Mouse (Mus musculus): ENCODE data around the gene Etnk1. TPM values are rescaled to one million over a fixed set of nuclear protein-coding genes. Genes with fewer than 3 reads are reported as not detected.
A peak's percentile ranks its signal among the peaks of the same experiment; 100 is the strongest.
"Not testable (repeated sequence)": the region's sequence is repeated elsewhere in the genome, so short reads cannot be mapped to it uniquely, and the experiment has no call there.

The Etnk1 gene
- polyA plus RNA-seq, 1 experiment from 2014 or later, result 24.7 TPM

- Histone ChIP-seq H3K9ac (ENCODE audit: low read length) (no peak overlapping the region), H3K4me1 (replicated peaks; ENCODE audit: control insufficient read depth, insufficient read depth, low read length) (peaks cover 33% of the 10 kb centered on the region), H3K9me3 (ENCODE audit: control insufficient read depth, low read length) (no peaks in the 10 kb centered on the region), H3K27ac (ENCODE audit: low read depth) (no peak overlapping the region), H3K4me3 (ENCODE audit: low read depth, low read length) (no peak overlapping the region), H3K27me3 (replicated peaks; ENCODE audit: control insufficient read depth, insufficient read depth, low read length) (no peaks in the 10 kb centered on the region), H3K36me3 (ENCODE audit: control insufficient read depth, insufficient read depth, low read length) (peaks cover 29% of the 10 kb centered on the region), H3K4me2 (ENCODE audit: low read length) (no peak overlapping the region)
- DNase-seq (ENCODE audit: low spot score) (no peak), ATAC-seq (replicated peaks; ENCODE audit: low FRiP score, low TSS enrichment, low read depth) (no peak)
- WGBS, result 94% methylated on average over 8 of the region's 8 CpGs
Measured at GRCm38 (mm10) chr6:143171066-143171465, 4.0 kb downstream of the Etnk1 start.

- DNase-seq (ENCODE audit: low spot score) (no peak), ATAC-seq (replicated peaks; ENCODE audit: low FRiP score, low TSS enrichment, low read depth) (no peak)
- Histone ChIP-seq H3K9me3 (ENCODE audit: control insufficient read depth, low read length) (no peaks in the 10 kb centered on the region), H3K4me2 (ENCODE audit: low read length) (no peak overlapping the region), H3K4me3 (ENCODE audit: low read depth, low read length) (no peak overlapping the region), H3K27me3 (replicated peaks; ENCODE audit: control insufficient read depth, insufficient read depth, low read length) (no peaks in the 10 kb centered on the region), H3K9ac (ENCODE audit: low read length) (no peak overlapping the region), H3K4me1 (replicated peaks; ENCODE audit: control insufficient read depth, insufficient read depth, low read length) (peaks cover 29% of the 10 kb centered on the region), H3K36me3 (ENCODE audit: control insufficient read depth, insufficient read depth, low read length) (peaks cover 29% of the 10 kb centered on the region), H3K27ac (ENCODE audit: low read depth) (no peak overlapping the region)
- 75% methylated on average over 11 of the region's 11 CpGs for WGBS
Measured at GRCm38 (mm10) chr6:143171781-143172465, 4.9 kb downstream of the Etnk1 start.

- WGBS, result 95% methylated on average over 3 of the region's 4 CpGs
- Histone ChIP-seq H3K4me1 (replicated peaks; ENCODE audit: control insufficient read depth, insufficient read depth, low read length) (peaks cover 29% of the 10 kb centered on the region), H3K36me3 (ENCODE audit: control insufficient read depth, insufficient read depth, low read length) (peaks cover 32% of the 10 kb centered on the region)
- not testable (repeated sequence) for DNase-seq (ENCODE audit: low spot score); H3K4me2 ChIP-seq (ENCODE audit: low read length); H3K9me3 ChIP-seq (ENCODE audit: control insufficient read depth, low read length); H3K4me3 ChIP-seq (ENCODE audit: low read depth, low read length); H3K27me3 ChIP-seq (replicated peaks; ENCODE audit: control insufficient read depth, insufficient read depth, low read length); ATAC-seq (replicated peaks; ENCODE audit: low FRiP score, low TSS enrichment, low read depth); H3K27ac ChIP-seq (ENCODE audit: low read depth); H3K9ac ChIP-seq (ENCODE audit: low read length)
Measured at GRCm38 (mm10) chr6:143172683-143173082, 5.7 kb downstream of the Etnk1 start.

- Histone ChIP-seq H3K4me2 (ENCODE audit: low read length) (no peak overlapping the region), H3K27me3 (replicated peaks; ENCODE audit: control insufficient read depth, insufficient read depth, low read length) (no peaks in the 10 kb centered on the region), H3K27ac (ENCODE audit: low read depth) (no peak overlapping the region), H3K9me3 (ENCODE audit: control insufficient read depth, low read length) (no peaks in the 10 kb centered on the region), H3K9ac (ENCODE audit: low read length) (no peak overlapping the region), H3K4me1 (replicated peaks; ENCODE audit: control insufficient read depth, insufficient read depth, low read length) (peaks cover 14% of the 10 kb centered on the region), H3K36me3 (ENCODE audit: control insufficient read depth, insufficient read depth, low read length) (peaks cover 36% of the 10 kb centered on the region), H3K4me3 (ENCODE audit: low read depth, low read length) (no peak overlapping the region)
- ATAC-seq (replicated peaks; ENCODE audit: low FRiP score, low TSS enrichment, low read depth) (no peak), DNase-seq (ENCODE audit: low spot score) (no peak)
- 98% methylated on average over 4 of the region's 4 CpGs for whole genome bisulfite sequencing
Measured at GRCm38 (mm10) chr6:143174226-143174625, 7.2 kb downstream of the Etnk1 start.

- Histone ChIP-seq H3K4me3 (ENCODE audit: low read depth, low read length) (no peak overlapping the region), H3K27ac (ENCODE audit: low read depth) (no peak overlapping the region), H3K4me2 (ENCODE audit: low read length) (no peak overlapping the region), H3K9me3 (ENCODE audit: control insufficient read depth, low read length) (no peaks in the 10 kb centered on the region), H3K4me1 (replicated peaks; ENCODE audit: control insufficient read depth, insufficient read depth, low read length) (0 out of 2 replicates have a peak, but pooled peaks cover 10% of the 10 kb centered on the region), H3K27me3 (replicated peaks; ENCODE audit: control insufficient read depth, insufficient read depth, low read length) (no peaks in the 10 kb centered on the region), H3K9ac (ENCODE audit: low read length) (no peak overlapping the region), H3K36me3 (ENCODE audit: control insufficient read depth, insufficient read depth, low read length) (peaks cover 36% of the 10 kb centered on the region)
- 31% methylated on average over 3 of the region's 3 CpGs for WGBS
- ATAC-seq (replicated peaks; ENCODE audit: low FRiP score, low TSS enrichment, low read depth), result no peak; the same call in 1 of the 2 replicates
- DNase-seq (ENCODE audit: low spot score), result peak; percentile 56
Measured at GRCm38 (mm10) chr6:143174906-143175656, 8.1 kb downstream of the Etnk1 start.

GRCm38 (mm10) chr6:143176076-143176475 lies 9.1 kb downstream of the Etnk1 start:
- 93% methylated on average over 9 of the region's 9 CpGs for WGBS
- Histone ChIP-seq H3K27me3 (replicated peaks; ENCODE audit: control insufficient read depth, insufficient read depth, low read length) (no peaks in the 10 kb centered on the region), H3K9me3 (ENCODE audit: control insufficient read depth, low read length) (no peaks in the 10 kb centered on the region), H3K4me3 (ENCODE audit: low read depth, low read length) (no peak overlapping the region), H3K27ac (ENCODE audit: low read depth) (no peak overlapping the region), H3K36me3 (ENCODE audit: control insufficient read depth, insufficient read depth, low read length) (peaks cover 38% of the 10 kb centered on the region), H3K9ac (ENCODE audit: low read length) (no peak overlapping the region), H3K4me1 (replicated peaks; ENCODE audit: control insufficient read depth, insufficient read depth, low read length) (0 out of 2 replicates have a peak, but pooled peaks cover 8% of the 10 kb centered on the region), H3K4me2 (ENCODE audit: low read length) (no peak overlapping the region)
- no peak for DNase-seq (ENCODE audit: low spot score)
- ATAC-seq (replicated peaks; ENCODE audit: low FRiP score, low TSS enrichment, low read depth), result no peak

GRCm38 (mm10) chr6:143176591-143176990 lies 9.6 kb downstream of the Etnk1 start:
- Histone ChIP-seq H3K27ac (ENCODE audit: low read depth) (no peak overlapping the region), H3K4me3 (ENCODE audit: low read depth, low read length) (no peak overlapping the region), H3K9me3 (ENCODE audit: control insufficient read depth, low read length) (no peaks in the 10 kb centered on the region), H3K27me3 (replicated peaks; ENCODE audit: control insufficient read depth, insufficient read depth, low read length) (no peaks in the 10 kb centered on the region), H3K4me1 (replicated peaks; ENCODE audit: control insufficient read depth, insufficient read depth, low read length) (0 out of 2 replicates have a peak, but pooled peaks cover 8% of the 10 kb centered on the region), H3K36me3 (ENCODE audit: control insufficient read depth, insufficient read depth, low read length) (peaks cover 36% of the 10 kb centered on the region), H3K9ac (ENCODE audit: low read length) (no peak overlapping the region), H3K4me2 (ENCODE audit: low read length) (no peak overlapping the region)
- no peak for ATAC-seq (replicated peaks; ENCODE audit: low FRiP score, low TSS enrichment, low read depth)
- 84% methylated on average over 9 of the region's 9 CpGs for WGBS
- DNase-seq (ENCODE audit: low spot score), result no peak

GRCm38 (mm10) chr6:143179181-143179580 lies 12.2 kb downstream of the Etnk1 start:
- Histone ChIP-seq H3K9ac (ENCODE audit: low read length) (no peak overlapping the region), H3K36me3 (ENCODE audit: control insufficient read depth, insufficient read depth, low read length) (peaks cover 42% of the 10 kb centered on the region), H3K27ac (ENCODE audit: low read depth) (no peak overlapping the region), H3K4me3 (ENCODE audit: low read depth, low read length) (no peak overlapping the region), H3K4me1 (replicated peaks; ENCODE audit: control insufficient read depth, insufficient read depth, low read length) (0 out of 2 replicates have a peak, but pooled peaks cover 5% of the 10 kb centered on the region), H3K4me2 (ENCODE audit: low read length) (no peak overlapping the region), H3K27me3 (replicated peaks; ENCODE audit: control insufficient read depth, insufficient read depth, low read length) (no peaks in the 10 kb centered on the region), H3K9me3 (ENCODE audit: control insufficient read depth, low read length) (no peaks in the 10 kb centered on the region)
- DNase-seq (ENCODE audit: low spot score) (no peak), ATAC-seq (replicated peaks; ENCODE audit: low FRiP score, low TSS enrichment, low read depth) (no peak)
- 82% methylated on average over 4 of the region's 4 CpGs for WGBS
